Mouse (Mus musculus) heart, postnatal 4 days (tissue): ENCODE data around the gene Urah. TPM values are rescaled to one million over a fixed set of nuclear protein-coding genes. Genes with fewer than 3 reads are reported as not detected.

ENCODE experiments used
- DNase-seq: peaks from one replicate; pipeline ENCODE4 v3.0.0; 2021
- total RNA-seq, 2 experiments: library from RNA; stranded (reverse); gene quantifications; 2 replicates each; pipeline ENCODE4 v1.2.3; 2021

Gene Urah
- not detected for total RNA-seq

- no peak for DNase-seq
These were observed at the start of gene Urah for GRCm38 (mm10) chr7:140834968-140835757. Urah (plus strand) TSS chr7:140835018.

DNA sequence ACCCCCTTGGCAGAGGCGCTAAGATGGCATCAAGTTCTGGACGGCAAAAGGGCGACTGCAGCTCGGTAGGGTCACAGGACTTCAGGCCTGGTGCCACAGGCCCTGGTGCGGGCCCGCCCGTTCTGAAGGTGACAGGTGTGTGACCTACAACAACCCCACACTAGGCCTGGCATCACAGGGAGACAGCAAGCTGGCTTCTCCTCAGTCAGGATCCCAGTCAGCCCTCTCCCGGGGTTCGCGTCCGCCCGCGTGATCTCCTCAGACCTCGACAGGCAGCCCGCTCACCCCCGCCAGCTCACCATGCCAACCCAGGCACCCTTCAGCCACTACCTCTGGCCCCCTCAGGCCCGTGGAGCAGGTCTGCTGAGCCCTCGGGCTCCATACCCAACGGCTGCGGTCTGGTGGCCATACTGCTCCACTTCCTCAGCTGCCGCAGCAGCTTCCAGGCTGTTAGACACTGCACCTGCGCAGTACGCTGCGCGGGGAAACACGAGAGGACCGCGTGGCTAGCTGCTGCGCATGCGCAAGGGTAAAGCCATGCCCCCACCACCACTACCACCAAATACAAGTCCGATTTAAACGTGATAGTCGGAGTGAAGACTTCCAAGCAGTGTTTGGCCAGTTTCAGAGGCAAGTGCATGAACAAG is 47.3 kb upstream of the Urah start, which contains the start of gene Syce1:
TSS of gene Syce1 (minus strand) at position 447 of the 647 bp plus-strand sequence.
- no peak for DNase-seq

GRCm38 (mm10) chr7:140788053-140788435 is 46.8 kb upstream of the Urah start:
- DNase-seq = no peak

GRCm38 (mm10) chr7:140793541-140793940 is 41.3 kb upstream of the Urah start:
- no peak for DNase-seq

DNA sequence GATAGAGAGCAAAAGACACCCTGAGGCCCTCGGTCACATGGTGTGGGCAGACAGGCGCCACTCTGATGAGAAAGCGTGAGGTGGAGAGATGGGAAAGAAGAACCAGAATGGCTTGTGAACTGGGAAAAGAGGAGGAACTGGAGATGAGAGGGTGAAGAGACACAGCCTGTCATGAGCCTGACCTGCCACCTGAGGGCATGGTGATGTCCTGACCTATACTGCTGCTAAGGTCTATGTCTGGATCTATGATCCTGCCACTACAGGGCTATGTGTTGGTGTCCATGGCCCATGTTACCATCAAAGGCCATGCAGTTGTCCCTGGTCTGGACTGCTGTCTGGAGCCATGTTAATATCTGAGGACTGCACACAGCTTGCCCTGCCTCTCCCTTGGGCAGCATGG is 37.2 kb upstream of the Urah start:
- no peak for DNase-seq

DNA sequence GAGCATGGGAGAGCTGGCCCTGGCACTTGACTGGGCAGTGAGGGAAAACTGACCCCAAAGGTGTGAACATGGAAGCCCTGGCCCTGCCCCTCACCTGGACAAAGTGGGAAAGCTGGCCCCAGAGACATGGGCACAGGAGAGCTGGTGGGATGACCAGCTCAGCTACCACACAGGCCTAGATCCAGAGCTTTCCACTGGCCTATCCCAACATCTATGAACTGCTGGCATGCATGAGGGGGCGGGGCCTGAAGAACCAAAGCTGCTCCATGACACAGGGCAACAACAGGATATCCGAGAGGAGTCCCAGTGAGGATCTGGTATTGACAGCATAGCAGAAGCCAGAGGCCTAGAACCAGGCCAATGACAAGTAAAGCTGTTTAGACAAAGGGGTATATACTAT is 36.6 kb upstream of the Urah start:
- DNase-seq = no peak

DNA sequence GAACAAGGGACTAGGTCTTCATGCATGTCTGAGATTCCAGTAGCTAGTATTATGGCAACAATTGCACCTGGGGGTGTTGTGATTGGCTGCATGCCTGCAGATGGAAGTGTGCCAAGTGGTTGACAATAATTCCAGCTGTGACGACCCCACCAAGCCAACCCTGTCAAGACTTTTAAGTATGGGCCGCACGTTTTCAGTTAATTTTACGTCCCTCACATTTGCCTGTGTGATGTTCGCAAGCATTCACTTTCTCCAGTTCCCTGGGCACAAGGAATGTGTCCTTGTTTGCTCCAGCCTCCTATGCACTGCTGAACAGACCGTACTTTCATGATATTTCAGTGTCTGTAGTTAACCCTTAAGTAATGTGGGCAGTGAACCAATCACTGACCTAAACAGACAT is 32.2 kb upstream of the Urah start:
- DNase-seq = no peak

GRCm38 (mm10) chr7:140805704-140806103 is 29.1 kb upstream of the Urah start:
- DNase-seq = peak; percentile 30

DNA sequence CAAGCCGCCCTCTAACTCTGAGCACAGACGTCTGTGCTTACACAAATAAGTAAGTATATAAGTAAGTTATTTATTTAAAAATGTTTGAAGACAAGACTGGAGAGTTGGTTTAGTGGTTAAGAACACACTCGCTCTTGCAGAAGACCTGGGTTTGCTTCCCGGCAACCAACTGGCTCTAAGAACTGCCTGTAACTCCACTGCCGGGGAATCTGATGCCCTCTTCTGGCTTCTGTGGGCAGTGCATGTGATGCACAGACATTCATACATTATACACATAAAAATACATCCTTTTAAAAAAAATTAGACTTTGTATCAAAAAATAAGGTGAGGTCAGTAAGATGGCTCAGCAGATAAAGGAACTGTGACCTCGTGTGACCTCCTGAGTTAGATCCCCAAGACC is 24.3 kb upstream of the Urah start:
- no peak for DNase-seq

DNA sequence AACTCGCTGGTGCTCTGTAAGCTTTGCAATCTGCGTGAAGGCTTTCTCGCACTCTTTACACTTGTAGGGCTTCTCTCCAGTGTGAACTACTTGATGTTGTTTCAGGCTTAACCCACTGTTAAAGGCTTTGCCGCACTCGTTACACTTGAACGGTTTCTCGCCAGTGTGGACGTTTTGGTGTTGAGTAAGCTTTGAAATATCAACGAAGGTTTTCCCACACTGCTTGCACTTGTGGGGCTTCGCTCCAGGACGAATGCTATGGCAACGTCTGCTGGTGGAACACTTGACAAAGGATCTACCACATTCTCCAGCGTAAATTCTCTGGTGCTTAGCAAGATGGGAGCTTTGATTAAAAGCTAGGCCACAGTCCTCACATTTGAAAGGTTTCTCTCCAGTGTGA is 23.1 kb upstream of the Urah start:
- DNase-seq = no peak

DNA sequence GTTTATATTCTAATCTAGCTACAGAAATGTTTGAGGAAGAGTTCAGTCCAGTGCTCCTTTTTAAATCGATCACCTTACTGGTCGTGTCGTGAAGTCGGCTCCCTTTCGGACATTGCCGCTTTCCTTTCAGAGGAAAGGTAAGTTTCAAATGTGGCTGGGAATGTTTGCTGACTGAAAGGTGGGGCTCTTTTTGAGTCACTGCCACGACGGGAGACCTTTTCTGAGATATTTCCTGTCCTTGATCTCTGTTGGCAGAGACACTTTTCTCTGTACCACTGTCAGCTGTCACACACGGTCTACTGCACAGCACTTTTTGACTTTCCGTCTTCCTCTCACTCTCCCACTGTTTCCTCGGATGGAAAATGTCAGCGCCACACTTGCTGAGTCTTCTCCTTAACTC is 22.0 kb upstream of the Urah start:
- no peak for DNase-seq

GRCm38 (mm10) chr7:140820173-140820572 is 14.6 kb upstream of the Urah start:
- no peak for DNase-seq

DNA sequence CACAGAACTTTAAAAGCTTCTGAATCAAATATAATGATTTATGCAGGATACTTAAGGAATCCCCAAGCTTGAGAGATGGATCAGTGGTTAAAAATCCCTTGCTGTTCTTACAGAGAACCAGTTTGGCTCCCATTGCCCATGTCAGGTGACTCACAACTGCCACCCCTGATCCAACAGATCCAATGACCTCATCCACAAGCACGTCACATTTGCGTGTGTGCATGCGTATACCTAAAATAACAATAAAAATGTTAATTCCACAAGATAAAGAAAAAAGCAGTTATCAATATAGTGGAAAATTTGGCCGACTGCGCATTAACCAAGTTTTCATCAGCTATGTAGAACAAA is 13.5 kb upstream of the Urah start:
- no peak for DNase-seq

- DNase-seq = peak; percentile 63
These were observed 13.0 kb upstream of the Urah start, which contains the start of gene Zfp941 for GRCm38 (mm10) chr7:140821653-140822329. Zfp941 (minus strand) TSS chr7:140822178.

- no peak for DNase-seq
These were observed 12.1 kb upstream of the Urah start for GRCm38 (mm10) chr7:140822731-140823130.

DNA sequence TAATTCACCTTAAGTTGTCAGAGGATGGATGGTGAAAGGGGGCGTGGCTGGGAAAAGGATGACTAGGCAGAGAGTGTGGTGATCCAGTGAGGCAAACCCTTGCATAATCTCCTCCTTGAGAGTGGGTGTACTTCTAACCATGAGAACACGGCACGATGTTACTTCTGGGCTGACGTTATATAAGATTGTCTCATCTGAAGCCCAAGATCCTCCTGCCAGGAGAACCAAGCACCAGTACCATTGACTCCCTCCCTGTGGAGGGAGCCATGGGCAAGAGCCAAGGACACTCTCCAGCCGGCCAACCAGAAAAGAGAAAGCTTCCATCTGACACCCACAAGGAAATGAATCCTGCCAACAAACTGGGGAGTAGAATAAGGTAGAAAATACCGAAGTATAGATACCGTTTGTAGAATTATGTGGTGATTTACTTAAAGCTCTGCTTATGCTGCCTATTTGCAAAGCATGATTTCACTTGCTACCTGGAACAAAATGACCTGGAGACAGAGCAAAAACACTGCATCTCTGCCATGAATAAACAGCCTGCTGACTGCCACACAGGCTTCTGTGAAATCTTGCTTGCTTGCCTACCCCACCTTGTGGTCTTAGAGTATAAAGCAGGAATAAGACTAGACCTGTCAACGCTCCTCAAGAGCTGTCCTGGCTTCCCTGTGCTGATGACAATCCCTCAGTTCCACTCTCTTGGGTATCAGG is 6.5 kb upstream of the Urah start:
- DNase-seq = no peak

DNA sequence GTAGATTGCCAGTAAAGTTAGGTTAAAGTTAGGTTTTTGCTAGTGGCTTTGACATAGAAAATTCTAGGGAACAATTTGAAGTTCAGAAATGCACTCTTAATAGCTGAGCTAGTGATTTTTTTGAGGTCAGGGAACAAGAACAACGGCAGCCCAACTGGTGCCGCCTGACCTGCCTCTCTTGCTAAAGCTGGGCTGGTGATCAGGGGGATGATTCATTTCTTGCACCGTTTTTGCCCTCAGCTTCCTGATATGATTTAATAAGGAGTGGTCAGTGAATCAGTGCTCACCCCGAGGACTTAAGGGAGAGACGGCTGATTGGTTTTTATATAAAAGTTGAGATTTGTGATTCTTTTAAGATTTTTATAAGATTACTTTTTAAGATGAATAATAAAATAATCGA is 3.4 kb upstream of the Urah start:
- no peak for DNase-seq

- DNase-seq = no peak
These were observed 1.5 kb upstream of the Urah start for GRCm38 (mm10) chr7:140833341-140833740.

DNA sequence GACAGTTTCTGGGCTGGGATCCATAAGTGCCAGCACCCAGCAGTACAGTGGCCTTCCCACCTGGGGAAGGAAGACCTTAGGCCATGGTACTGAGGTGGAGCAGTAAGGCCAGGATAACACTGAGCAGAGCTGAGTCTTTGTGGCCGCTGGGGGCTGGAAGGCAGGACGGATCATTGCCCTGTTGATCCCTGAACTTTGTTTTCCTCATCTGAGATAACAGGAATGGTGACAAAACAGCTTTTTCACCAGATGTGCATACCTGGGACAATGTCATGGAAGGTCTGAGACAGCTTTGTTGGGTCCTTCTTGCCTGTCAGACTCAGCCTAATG is 905 bp downstream of the Urah start:
- no peak for DNase-seq

DNA sequence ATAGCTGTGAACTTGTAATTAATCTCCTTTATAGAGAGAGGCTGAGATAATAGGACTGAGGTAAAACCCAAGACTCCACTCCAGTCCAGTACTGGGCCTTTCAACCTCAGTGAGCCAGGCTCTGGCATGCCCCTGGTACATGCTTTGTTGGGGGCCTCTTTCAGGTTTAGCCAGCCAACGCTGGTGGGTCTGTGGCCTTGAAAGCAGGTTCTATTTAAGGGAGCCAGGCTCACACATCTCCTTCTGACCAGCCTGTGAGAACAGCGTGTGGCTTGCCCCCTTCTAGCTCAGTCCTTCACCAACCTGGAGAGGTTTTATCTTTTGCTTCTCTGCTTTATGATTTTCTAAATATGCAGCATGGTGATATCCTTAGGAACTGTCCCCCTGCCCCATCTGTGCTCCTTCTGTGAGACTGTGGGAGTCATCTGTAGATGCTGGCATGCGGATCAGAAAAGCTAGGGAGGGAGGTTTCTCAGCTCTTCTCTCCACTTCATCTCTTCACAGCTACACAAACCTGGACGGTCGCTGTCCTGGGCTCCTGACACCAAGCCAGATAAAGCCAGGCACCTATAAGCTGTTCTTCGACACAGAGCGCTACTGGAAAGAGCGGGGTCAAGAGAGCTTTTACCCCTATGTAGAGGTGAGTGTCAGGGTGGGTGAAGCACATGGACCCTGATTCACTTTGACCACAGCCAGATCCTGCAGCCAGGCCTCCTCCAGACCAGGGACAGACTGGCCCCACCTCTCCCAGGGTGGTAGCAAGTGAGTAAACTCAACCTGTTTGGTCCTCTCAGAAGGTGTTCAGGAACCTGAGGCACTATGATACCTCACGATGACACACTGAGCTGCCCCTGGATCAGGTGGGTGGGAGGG is 1.7 kb downstream of the Urah start:
- no peak for DNase-seq

GRCm38 (mm10) chr7:140839556-140839955 is 4.7 kb downstream of the Urah start:
- DNase-seq = no peak
